Mouse (Mus musculus) neutrophil, adult 59 days (primary cell): ENCODE results near the gene Inhbe. TPM values are rescaled to one million over a fixed set of nuclear protein-coding genes. Genes with fewer than 3 reads are reported as not detected.

Experiments used
- total RNA-seq, 2 experiments: library from RNA; stranded (reverse); gene quantifications; 1 replicate in 1 of 2; 2 replicates in 1 of 2; pipeline ENCODE4 v1.2.4; 2023

Gene Inhbe
- not detected for total RNA-seq

GRCm38 (mm10) chr10:127353909-127354895, at the start of gene Inhbe:
Gene Inhbe, minus strand, starts transcription at chr10:127354411.

GRCm38 (mm10) chr10:127380251-127380691, 26.1 kb upstream of the Inhbe start, which contains the start of gene R3hdm2:
Gene R3hdm2, plus strand, starts transcription at chr10:127380327.

GRCm38 (mm10) chr10:127369834-127370820, 15.9 kb upstream of the Inhbe start, which contains the start of gene Inhbc:
Gene Inhbc, minus strand, starts transcription at chr10:127370431.

GRCm38 (mm10) chr10:127341891-127342639, 12.1 kb downstream of the Inhbe start, which contains the start of gene Gli1:
Gene Gli1, minus strand, starts transcription at chr10:127341974.

GRCm38 (mm10) chr10:127321621-127322020, 32.6 kb downstream of the Inhbe start, which contains the start of gene Arhgap9:
Gene Arhgap9, plus strand, starts transcription at chr10:127321964.

GRCm38 (mm10) chr10:127311476-127312355, 42.5 kb downstream of the Inhbe start, which contains the start of gene Mars:
Gene Mars, minus strand, starts transcription at chr10:127311786.

Other genes with a start within 250 kb of the Inhbe start
- 100 to 1,000 TPM; 106 to 107 TPM for gene Os9, start 233.3 kb downstream of the Inhbe start, total RNA-seq
- 100 to 1,000 TPM; 104 to 113 TPM for gene B4galnt1, start 189.2 kb downstream of the Inhbe start, total RNA-seq
- gene Slc26a10, start 173.8 kb downstream of the Inhbe start, total RNA-seq: not detected
- gene Arhgef25, start 164.3 kb downstream of the Inhbe start, total RNA-seq: under 1 TPM; 0.56 to 0.73 TPM
- 10 to 100 TPM; 13.1 to 15.4 TPM for gene Dtx3, start 158.7 kb downstream of the Inhbe start, total RNA-seq
- gene Pip4k2c, start 142.8 kb downstream of the Inhbe start, total RNA-seq: 10 to 100 TPM; 27.5 to 28.8 TPM
- gene Kif5a, start 91.1 kb downstream of the Inhbe start, total RNA-seq: under 1 TPM; 0.26 to 0.58 TPM
- 100 to 1,000 TPM; 106 to 116 TPM for gene Dctn2, start 88.0 kb downstream of the Inhbe start, total RNA-seq
- 100 to 1,000 TPM; 141 to 142 TPM for gene Mbd6, start 65.4 kb downstream of the Inhbe start, total RNA-seq
- gene Mars, start 42.6 kb downstream of the Inhbe start, total RNA-seq: 10 to 100 TPM; 35.8 to 38.0 TPM
- 100 to 1,000 TPM; 264 to 270 TPM for gene Arhgap9, start 32.4 kb downstream of the Inhbe start, total RNA-seq
- gene Gli1, start 12.4 kb downstream of the Inhbe start, total RNA-seq: not detected
- gene Inhbc, start 16.0 kb upstream of the Inhbe start, total RNA-seq: not detected
- 100 to 1,000 TPM in 1 of 2 experiments, 10 to 100 TPM in 1; 88.4 to 109 TPM for gene R3hdm2, start 25.9 kb upstream of the Inhbe start, total RNA-seq
- gene Stac3, start 147.3 kb upstream of the Inhbe start, total RNA-seq: 1 to 10 TPM; 1.7 to 4.4 TPM
- not detected for gene Ndufa4l2, start 160.6 kb upstream of the Inhbe start, total RNA-seq
- gene Shmt2, start 168.0 kb upstream of the Inhbe start, total RNA-seq: 10 to 100 TPM; 26.5 to 28.3 TPM
- gene Nxph4, start 180.1 kb upstream of the Inhbe start, total RNA-seq: not detected